In genomic region chr19:55749532-55749931, GRCm38 (mm10) we compare ENCODE assay signal across 11 mouse cellular contexts. TPM values are rescaled to one million over a fixed set of nuclear protein-coding genes. Genes with fewer than 3 reads are reported as not detected.
A peak's percentile ranks its signal among the peaks of the same experiment; 100 is the strongest.
DNase-seq lines count a peak whose midpoint lies in the region; ATAC-seq and TF ChIP-seq lines count a peak whose summit lies in the region.
"Had no signal": no experiment of that assay in that cellular context is flagged by ENCODE, and none has a peak within 500 bp of the region (broad histone marks: within the 10 kb centered on the region; RNA-seq: fewer than 3 reads in every experiment).

No protein-coding gene starts in this region.

- H3K4me1 ChIP-seq in heart, embryonic 12.5 days (replicated peaks), result peaks cover 88% of the 10 kb centered on the region
- peaks cover 14% of the 10 kb centered on the region; the same call in 1 of the 2 replicates for H3K4me1 ChIP-seq in forebrain, postnatal 0 days (ENCODE audit: insufficient read depth)
- H3K4me1 ChIP-seq in midbrain, embryonic 15.5 days, result peaks cover 72% of the 10 kb centered on the region

- H3K36me3 ChIP-seq in heart, embryonic 12.5 days, result no peaks in the 10 kb centered on the region
- H3K36me3 ChIP-seq in forebrain, postnatal 0 days (ENCODE audit: insufficient read depth), result no peaks in the 10 kb centered on the region
- H3K36me3 ChIP-seq in midbrain, embryonic 15.5 days (replicated peaks), result no peaks in the 10 kb centered on the region

- H3K4me3 ChIP-seq in heart, embryonic 12.5 days, result no peak overlapping the region
- no peak overlapping the region for H3K4me3 ChIP-seq in forebrain, postnatal 0 days (ENCODE audit: low read depth, low read length)
- peak overlapping the region; percentile 16 for H3K4me3 ChIP-seq in midbrain, embryonic 15.5 days

- 0 out of 2 replicates have a peak overlapping the region, but pooled peaks have one; percentile 1 for H3K9ac ChIP-seq in heart, embryonic 12.5 days
- H3K9ac ChIP-seq in forebrain, postnatal 0 days, result no peak overlapping the region
- H3K9ac ChIP-seq in midbrain, embryonic 15.5 days, result peak overlapping the region; percentile 16; the same call in 1 of the 2 replicates

- ATAC-seq in heart, embryonic 12.5 days (ENCODE audit: insufficient number of reproducible peaks, low FRiP score), result no peak
- ATAC-seq in forebrain, postnatal 0 days, result peak; percentile 16; the same call in 1 of the 2 replicates
- ATAC-seq in midbrain, embryonic 15.5 days (replicated peaks), result no peak
- ATAC-seq in CD4-positive, CD25-positive, alpha-beta regulatory T cell, adult 4 months, result no peak

- 60% methylated on average over 7 of the region's 7 CpGs for WGBS in heart, embryonic 12.5 days
- WGBS in forebrain, postnatal 0 days, result 13% methylated on average over 7 of the region's 7 CpGs
- WGBS in midbrain, embryonic 15.5 days, result 24% methylated on average over 7 of the region's 7 CpGs

- no peak for TF ChIP-seq CTCF in forebrain, postnatal 0 days (IDR thresholded peaks at IDR 0.05; ENCODE audit: low read depth)

- no peaks in the 10 kb centered on the region for H3K27me3 ChIP-seq in heart, embryonic 12.5 days (replicated peaks)
- H3K27me3 ChIP-seq in forebrain, postnatal 0 days (ENCODE audit: insufficient read depth, low read length), result peaks cover 21% of the 10 kb centered on the region; the same call in 1 of the 2 replicates
- H3K27me3 ChIP-seq in midbrain, embryonic 15.5 days (replicated peaks), result no peaks in the 10 kb centered on the region

- no peak for DNase-seq in heart, postnatal 4 days
- DNase-seq in NIH3T3 (ENCODE audit: low read depth), result peak; percentile 85
- peak; percentile 31 for DNase-seq in forebrain, postnatal 0 days
- DNase-seq in layer of hippocampus, adult 9-11 months, result no peak
- DNase-seq in thymus, postnatal 36 days, result no peak
- DNase-seq: cerebellum, postnatal 10 days; layer of hippocampus, postnatal 36 days; right cerebral cortex, postnatal 4 days had no signal

- peak overlapping the region; percentile 48; the same call in 1 of the 2 replicates for H3K27ac ChIP-seq in heart, embryonic 12.5 days (ENCODE audit: poor library complexity, severe bottlenecking)
- H3K27ac ChIP-seq in forebrain, postnatal 0 days (ENCODE audit: low read depth, low read length), result no peak overlapping the region
- H3K27ac ChIP-seq in midbrain, embryonic 15.5 days, result peak overlapping the region; percentile 76

- H3K4me2 ChIP-seq in heart, embryonic 12.5 days, result peak overlapping the region; percentile 61
- H3K4me2 ChIP-seq in forebrain, postnatal 0 days (ENCODE audit: low read depth), result peak overlapping the region; percentile 29
- peak overlapping the region; percentile 62 for H3K4me2 ChIP-seq in midbrain, embryonic 15.5 days

- no peaks in the 10 kb centered on the region for H3K9me3 ChIP-seq in heart, embryonic 12.5 days (replicated peaks)
- no peaks in the 10 kb centered on the region for H3K9me3 ChIP-seq in forebrain, postnatal 0 days (ENCODE audit: low read length)
- H3K9me3 ChIP-seq in midbrain, embryonic 15.5 days, result no peaks in the 10 kb centered on the region

RNA-seq across cellular contexts. Expression of gene Tcf7l2, which starts 7.9 kb away (rescaled TPM):
- 59.7 and 64.7 TPM in 2 replicates for polyA plus RNA-seq in heart, embryonic 12.5 days (2016; fragmentation: Nextera tagmentation; extraction: Ambion mirVana)
- 10 to 100 TPM; 24.6 to 28.6 TPM for total RNA-seq in heart, postnatal 4 days (2021)
- total RNA-seq in forebrain, postnatal 0 days (2014; rRNA removed), result 10.8 and 17.7 TPM in 2 replicates
- polyA plus RNA-seq in forebrain, postnatal 0 days (2015; fragmentation: Nextera tagmentation; extraction: Ambion mirVana), result 113 and 282 TPM in 2 replicates
- 729 and 759 TPM in 2 replicates for polyA plus RNA-seq in midbrain, embryonic 15.5 days (2015; fragmentation: Nextera tagmentation; extraction: Ambion mirVana)
- 1 to 10 TPM; 2.4 to 3.5 TPM for polyA plus RNA-seq in CD4-positive, CD25-positive, alpha-beta regulatory T cell, adult 4 months (2017; shearing (Covaris generic))

Comparison
In these comparisons a context has a peak if more than half of its experiments do, and no peak if none do; other contexts are left out.
1. DNase-seq: peak in NIH3T3 (single experiment) and forebrain, postnatal 0 days (single experiment); none in heart, postnatal 4 days (single experiment), layer of hippocampus, adult 9-11 months (single experiment) and thymus, postnatal 36 days (0 of 2).
2. RNA of gene Tcf7l2, which starts 7.9 kb away (polyA plus RNA-seq): 729 to 759 TPM in midbrain, embryonic 15.5 days, 113 to 282 TPM in forebrain, postnatal 0 days and 59.7 to 64.7 TPM in heart, embryonic 12.5 days; 2.4 to 3.5 TPM in CD4-positive, CD25-positive, alpha-beta regulatory T cell, adult 4 months; every median in the first group is over 10 times any median in the second.
3. Peak in every context shown above with its lines, with median percentiles within 50 percentile points of each other: H3K4me2 ChIP-seq.